Mouse (Mus musculus) layer of hippocampus, adult 8-10 months (tissue): ENCODE measurements at regions not wholly inside any gene's neighbourhood (a gene's known extent, or its start where the extent isn't known, plus 50 kb on each side); places are given as distances from the start of the nearest gene placed in this dataset.

ENCODE experiments used
- DNase-seq, 2 experiments: peaks; one replicate each; pipeline ENCODE4 v3.0.0; 2022; ENCODE audit warnings: low spot score in 2 of 2

GRCm38 (mm10) chrX:39104671-39105070, 241.4 kb upstream of the Cypt15 start:
- DNase-seq, result peak; percentile 4

DNA sequence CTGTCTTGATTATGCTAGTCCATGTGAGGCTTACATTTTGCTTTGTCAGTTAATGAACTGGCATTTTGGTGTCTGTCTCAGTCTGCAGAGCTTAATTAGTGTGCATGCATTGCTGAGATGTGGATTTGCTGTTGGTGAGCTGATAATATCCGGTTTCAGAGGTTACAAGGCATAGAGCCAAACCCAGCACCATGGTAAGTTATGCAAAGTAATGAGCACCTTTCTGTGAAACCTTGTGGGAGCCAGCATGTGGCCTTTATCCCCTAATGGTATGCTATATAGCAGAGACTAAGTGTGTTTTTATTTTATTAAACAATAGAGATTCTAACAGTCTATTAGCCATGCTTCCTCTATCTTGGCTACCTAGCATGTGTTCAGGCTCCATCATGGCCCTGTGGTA, 240.1 kb upstream of the Cypt15 start:
- no peak for DNase-seq

DNA sequence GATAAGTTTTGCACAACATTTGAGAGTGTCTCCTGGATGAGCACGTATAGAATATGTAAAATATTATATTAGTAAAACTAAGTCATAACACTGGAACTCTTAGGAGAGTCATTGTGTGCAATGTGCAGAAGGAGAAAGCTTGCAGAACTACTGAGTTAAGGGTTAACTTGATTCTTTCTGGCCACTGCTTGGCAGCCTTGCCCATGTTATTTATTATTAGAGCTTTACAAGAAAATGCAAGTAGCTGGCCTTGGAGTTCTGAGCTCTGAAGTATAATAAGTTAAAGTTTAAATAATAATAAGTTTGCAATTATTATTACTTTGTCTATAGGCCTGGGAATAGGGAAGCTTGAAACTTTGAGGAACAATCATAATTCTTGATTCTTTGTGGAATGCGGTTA, 216.7 kb upstream of the Cypt15 start:
- no peak for DNase-seq
